Mouse (Mus musculus) E14TG2a.4 (cell line): ENCODE measurements around the gene Atp5h.

Experiments
- H3K27me3 ChIP-seq: 2 replicates; pipeline ENCODE4 v1.6.1; 2014; ENCODE audit warnings: low read length, control low read depth; ENCODE audit not compliant: insufficient read depth
- H3K36me3 ChIP-seq: 2 replicates; pipeline ENCODE4 v1.6.1; 2014; ENCODE audit warnings: low read length, control low read depth; ENCODE audit not compliant: insufficient read depth
- H3K4me1 ChIP-seq: replicated peaks from 2 replicates; pipeline ENCODE4 v1.6.1; 2014; ENCODE audit warnings: low read depth, low read length, control low read depth
- H3K4me3 ChIP-seq: replicated peaks from 2 replicates; pipeline ENCODE4 v1.5.1; 2014; ENCODE audit warnings: mild to moderate bottlenecking, low read length
- H3K9me3 ChIP-seq: 2 replicates; pipeline ENCODE4 v1.6.1; 2014; ENCODE audit warnings: low read length, control low read depth
- CTCF ChIP-seq: conservative IDR thresholded peaks from 2 replicates; pipeline ENCODE4 v1.5.1; 2014; ENCODE audit warnings: low read length
- NANOG ChIP-seq: IDR thresholded peaks from 2 replicates; pipeline ENCODE4 v1.6.1; 2014; ENCODE audit warnings: borderline replicate concordance, low read length, mixed read lengths
- POU5F1 ChIP-seq: IDR thresholded peaks from 2 replicates; pipeline ENCODE4 v1.6.1; 2014; ENCODE audit warnings: low read length, borderline replicate concordance

Atp5h gene

GRCm38 (mm10) chr11:115447321-115447885 lies 27.6 kb upstream of the Atp5h start:
- TF ChIP-seq POU5F1 (no peak), NANOG (no peak), CTCF (no peak)
- no peaks in the 10 kb centered on the region for H3K36me3 ChIP-seq
- H3K27me3 ChIP-seq: peaks cover 62% of the 10 kb centered on the region
- H3K4me3 ChIP-seq: peak overlapping the region; percentile 67
- H3K9me3 ChIP-seq: peaks cover 3% of the 10 kb centered on the region; the same call in 1 of the 2 replicates
- H3K4me1 ChIP-seq: peaks cover 45% of the 10 kb centered on the region

DNA sequence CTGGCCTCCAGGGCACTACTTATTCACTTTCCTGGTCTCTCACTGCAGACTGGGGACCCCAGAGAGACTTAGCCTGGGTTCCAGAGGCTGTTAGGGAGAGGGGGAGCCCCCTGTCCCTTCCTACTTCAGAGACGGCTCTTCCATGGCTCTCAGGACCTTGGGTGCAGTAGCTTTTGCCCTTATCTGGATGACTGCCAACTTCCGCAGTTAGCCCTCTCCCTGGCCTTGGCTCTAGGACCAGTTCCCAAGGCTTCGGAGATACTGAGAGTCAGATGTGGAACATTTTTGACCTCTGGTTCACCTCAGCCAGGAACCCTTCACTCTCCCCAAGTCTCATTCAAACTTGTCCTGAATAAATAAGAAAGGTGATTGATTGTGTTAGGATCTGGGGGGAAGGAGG lies 27.1 kb upstream of the Atp5h start:
- no peaks in the 10 kb centered on the region for H3K36me3 ChIP-seq
- H3K9me3 ChIP-seq: peaks cover 3% of the 10 kb centered on the region; the same call in 1 of the 2 replicates
- TF ChIP-seq POU5F1: no peak
- TF ChIP-seq CTCF: no peak

GRCm38 (mm10) chr11:115441417-115441816 lies 21.7 kb upstream of the Atp5h start:
- H3K4me3 ChIP-seq: peak overlapping the region; percentile 58
- peaks cover 51% of the 10 kb centered on the region for H3K27me3 ChIP-seq
- TF ChIP-seq NANOG (no peak), CTCF (no peak), POU5F1 (no peak)
- H3K9me3 ChIP-seq: peaks cover 15% of the 10 kb centered on the region
- H3K4me1 ChIP-seq: peaks cover 23% of the 10 kb centered on the region
- no peaks in the 10 kb centered on the region for H3K36me3 ChIP-seq

More for the DNA sequence above, 27.1 kb upstream of the Atp5h start:
- no peak overlapping the region; the same call in 1 of the 2 replicates for H3K4me3 ChIP-seq
- H3K4me1 ChIP-seq: peaks cover 43% of the 10 kb centered on the region
- peaks cover 67% of the 10 kb centered on the region for H3K27me3 ChIP-seq

DNA sequence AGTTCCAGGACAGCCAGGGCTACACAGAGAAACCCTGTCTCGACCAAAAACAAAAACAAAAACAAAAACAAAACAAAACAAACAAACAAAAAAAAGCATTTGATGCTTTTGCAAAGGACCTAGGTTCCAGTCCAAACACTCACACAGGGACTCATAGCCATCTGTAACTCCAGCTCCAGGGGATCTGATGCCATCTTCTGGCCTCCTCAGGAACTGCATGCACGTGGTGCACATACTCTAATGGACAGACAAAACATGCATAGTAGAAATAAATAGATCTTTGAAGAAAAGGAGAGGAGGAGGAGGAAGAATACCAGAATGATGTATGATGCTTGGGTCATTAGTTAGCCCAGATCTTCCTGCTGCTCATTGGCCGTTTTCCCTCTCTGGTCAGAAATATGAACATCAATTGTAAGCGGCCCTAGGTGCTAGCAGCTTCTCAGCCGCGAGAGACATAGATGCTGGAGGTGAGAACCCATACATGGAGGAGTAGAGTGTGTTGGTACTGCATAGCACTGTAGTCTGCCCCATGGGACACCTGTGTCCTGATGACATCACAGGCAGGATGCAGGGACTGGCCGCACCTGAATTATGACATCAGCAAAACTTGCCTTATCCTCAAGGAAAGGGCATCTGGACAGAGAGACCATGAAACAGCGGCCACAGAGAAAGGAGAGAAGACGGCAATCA lies 20.3 kb upstream of the Atp5h start, which contains the start of gene Trim80:
TSS of gene Trim80 (plus strand) at position 640 of the 690 bp plus-strand sequence.
- peaks cover 47% of the 10 kb centered on the region for H3K27me3 ChIP-seq
- H3K9me3 ChIP-seq: peaks cover 15% of the 10 kb centered on the region
- TF ChIP-seq CTCF (peak; percentile 85), POU5F1 (no peak)

GRCm38 (mm10) chr11:115439326-115439725 lies 19.6 kb upstream of the Atp5h start:
- Histone ChIP-seq H3K4me1 (peaks cover 40% of the 10 kb centered on the region), H3K36me3 (no peaks in the 10 kb centered on the region), H3K27me3 (peaks cover 45% of the 10 kb centered on the region), H3K4me3 (no peak overlapping the region), H3K9me3 (peaks cover 15% of the 10 kb centered on the region)
- TF ChIP-seq NANOG (no peak), CTCF (no peak), POU5F1 (no peak)

More for the DNA sequence above, 20.3 kb upstream of the Atp5h start, which contains the start of gene Trim80:
- peaks cover 36% of the 10 kb centered on the region for H3K4me1 ChIP-seq
- H3K4me3 ChIP-seq: peak within 1 kb of the TSS; percentile 58
- no peaks in the 10 kb centered on the region for H3K36me3 ChIP-seq

DNA sequence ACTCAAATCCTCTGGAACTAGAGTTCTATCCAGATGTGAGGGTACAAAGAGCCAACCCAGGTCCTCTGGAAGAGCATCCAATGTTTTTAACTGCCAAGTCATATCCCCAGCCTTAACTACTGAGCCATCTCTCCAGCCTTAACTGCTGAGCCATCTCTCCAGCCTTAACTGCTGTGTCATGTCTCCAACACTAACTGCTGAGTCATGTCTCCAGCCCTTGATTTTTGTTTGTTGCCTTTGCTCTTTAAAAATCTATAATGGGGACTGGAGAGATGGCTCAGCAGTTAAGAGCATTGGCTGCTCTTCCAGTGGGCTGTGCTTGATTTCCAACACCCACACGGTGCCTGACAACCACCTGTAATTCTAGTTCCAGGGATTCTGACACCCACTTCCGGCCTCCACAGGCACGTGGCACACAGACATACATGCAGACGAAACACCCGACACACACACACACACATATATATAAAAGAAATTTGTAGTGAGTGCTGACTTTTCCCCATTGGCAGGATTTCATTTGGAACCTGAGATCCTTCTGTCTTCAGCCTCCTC lies 17.9 kb upstream of the Atp5h start:
- H3K27me3 ChIP-seq: peaks cover 39% of the 10 kb centered on the region
- H3K4me3 ChIP-seq: no peak overlapping the region
- peaks cover 15% of the 10 kb centered on the region for H3K9me3 ChIP-seq
- TF ChIP-seq CTCF (no peak), NANOG (no peak), POU5F1 (no peak)
- H3K4me1 ChIP-seq: peaks cover 45% of the 10 kb centered on the region
- H3K36me3 ChIP-seq: peaks cover under 1% of the 10 kb centered on the region; the same call in 1 of the 2 replicates

- Histone ChIP-seq H3K9me3 (peaks cover 5% of the 10 kb centered on the region; the same call in 1 of the 2 replicates), H3K36me3 (peaks cover 20% of the 10 kb centered on the region), H3K27me3 (peaks cover 22% of the 10 kb centered on the region), H3K4me1 (peaks cover 34% of the 10 kb centered on the region), H3K4me3 (peak overlapping the region; percentile 62)
- TF ChIP-seq CTCF (no peak), NANOG (no peak), POU5F1 (no peak)
Measured at GRCm38 (mm10) chr11:115435596-115436337, 16.0 kb upstream of the Atp5h start.

DNA sequence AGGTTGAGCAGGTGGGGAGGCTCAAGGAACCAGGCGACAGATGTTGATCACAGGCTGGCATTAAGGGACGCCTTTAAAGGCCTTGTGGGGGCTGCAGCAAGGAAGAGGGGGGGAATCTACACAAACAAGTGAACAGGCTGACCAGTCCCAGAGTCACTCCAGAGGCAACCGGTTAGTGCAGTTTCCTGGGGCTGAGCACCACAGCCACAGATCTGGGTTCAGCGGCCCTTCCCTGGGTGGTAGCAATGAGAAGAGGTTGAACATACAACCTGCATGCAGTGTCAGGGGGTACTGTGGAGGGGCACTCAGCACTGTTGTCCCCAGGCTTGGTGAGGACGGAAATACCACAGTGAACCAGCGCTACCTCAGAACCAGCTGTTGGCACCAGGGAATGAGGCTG lies 13.6 kb upstream of the Atp5h start:
- TF ChIP-seq POU5F1 (no peak), CTCF (no peak), NANOG (no peak)
- no peak overlapping the region for H3K4me3 ChIP-seq

More for the DNA sequence above, 13.6 kb upstream of the Atp5h start:
- peaks cover 38% of the 10 kb centered on the region for H3K4me1 ChIP-seq
- no peaks in the 10 kb centered on the region for H3K9me3 ChIP-seq
- peaks cover 43% of the 10 kb centered on the region for H3K36me3 ChIP-seq
- H3K27me3 ChIP-seq: peaks cover 17% of the 10 kb centered on the region
